Mouse (Mus musculus): ENCODE measurements around the gene Ltbp4. TPM values are rescaled to one million over a fixed set of nuclear protein-coding genes. Genes with fewer than 3 reads are reported as not detected.

Gene Ltbp4
- polyA plus RNA-seq, 1 experiment from 2014 or later: 11.9 TPM

DNA sequence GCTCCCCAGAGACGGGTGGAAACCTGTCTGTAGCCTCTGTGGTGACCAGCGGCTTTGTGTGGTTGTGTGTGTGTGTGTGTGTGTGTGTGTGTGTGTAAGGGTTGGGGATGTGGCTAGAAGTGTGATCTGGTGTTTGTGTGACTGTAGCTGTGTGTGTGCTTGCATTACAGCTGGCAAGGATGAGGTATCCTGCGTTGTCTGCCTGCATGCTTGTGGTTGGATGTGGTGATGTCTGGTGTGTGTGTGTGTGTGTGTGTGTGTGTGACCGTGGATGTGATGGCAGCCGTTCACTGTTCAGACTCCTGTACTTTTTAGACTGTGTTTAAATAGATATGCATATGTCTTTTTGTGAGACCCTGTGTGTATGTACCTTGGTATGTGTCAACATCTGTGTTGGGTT is 77.7 kb downstream of the Ltbp4 start:
- Histone ChIP-seq H3K36me3 (ENCODE audit: control insufficient read depth, insufficient read depth, low read length) (no peaks in the 10 kb centered on the region; the same call in 1 of the 2 replicates), H3K4me3 (ENCODE audit: low read depth, low read length) (peak overlapping the region; percentile 84), H3K4me1 (replicated peaks; ENCODE audit: control insufficient read depth, insufficient read depth, low read length) (peaks cover 16% of the 10 kb centered on the region; the same call in 1 of the 2 replicates), H3K27ac (ENCODE audit: low read depth, low read length) (0 out of 2 replicates have a peak overlapping the region, but pooled peaks have one; percentile 76), H3K4me2 (ENCODE audit: low read depth, low read length, severe bottlenecking) (peak overlapping the region; percentile 83), H3K9ac (ENCODE audit: low read length) (peak overlapping the region; percentile 81), H3K27me3 (ENCODE audit: control insufficient read depth, insufficient read depth, low read length) (no peaks in the 10 kb centered on the region), H3K9me3 (ENCODE audit: control insufficient read depth, low read length) (no peaks in the 10 kb centered on the region)
- no peak for DNase-seq (ENCODE audit: low spot score)
- WGBS: 43% methylated on average over 5 of the region's 5 CpGs
- no peak for ATAC-seq (replicated peaks; ENCODE audit: low FRiP score)

DNA sequence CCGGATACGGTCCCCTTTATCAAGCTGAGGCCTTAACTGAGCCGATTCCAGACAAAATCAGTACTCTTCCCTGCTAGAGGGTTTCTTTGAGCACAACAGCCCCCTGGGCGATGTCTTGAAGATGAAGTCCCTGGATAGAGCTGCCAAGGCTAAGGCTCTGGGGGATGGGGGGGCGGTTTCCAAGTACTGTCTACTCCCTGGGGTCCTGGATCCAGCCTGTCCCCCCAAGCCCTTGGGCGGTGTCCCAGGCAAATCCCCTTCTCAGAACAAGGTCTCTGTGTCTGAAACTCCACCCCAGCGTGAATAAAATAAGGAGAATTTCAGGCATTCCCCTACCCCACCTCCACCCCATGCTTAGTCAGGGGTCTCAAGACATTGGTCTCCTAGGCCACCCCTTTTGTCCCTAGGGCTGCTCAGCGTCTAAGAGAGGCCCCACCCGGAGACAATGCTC is 78.2 kb downstream of the Ltbp4 start:
- peak; percentile 63 for DNase-seq (ENCODE audit: low spot score)
- ATAC-seq (replicated peaks; ENCODE audit: low FRiP score): peak; percentile 11; the same call in 1 of the 2 replicates
- H3K4me3 ChIP-seq (ENCODE audit: low read depth, low read length): peak overlapping the region; percentile 84

DNA sequence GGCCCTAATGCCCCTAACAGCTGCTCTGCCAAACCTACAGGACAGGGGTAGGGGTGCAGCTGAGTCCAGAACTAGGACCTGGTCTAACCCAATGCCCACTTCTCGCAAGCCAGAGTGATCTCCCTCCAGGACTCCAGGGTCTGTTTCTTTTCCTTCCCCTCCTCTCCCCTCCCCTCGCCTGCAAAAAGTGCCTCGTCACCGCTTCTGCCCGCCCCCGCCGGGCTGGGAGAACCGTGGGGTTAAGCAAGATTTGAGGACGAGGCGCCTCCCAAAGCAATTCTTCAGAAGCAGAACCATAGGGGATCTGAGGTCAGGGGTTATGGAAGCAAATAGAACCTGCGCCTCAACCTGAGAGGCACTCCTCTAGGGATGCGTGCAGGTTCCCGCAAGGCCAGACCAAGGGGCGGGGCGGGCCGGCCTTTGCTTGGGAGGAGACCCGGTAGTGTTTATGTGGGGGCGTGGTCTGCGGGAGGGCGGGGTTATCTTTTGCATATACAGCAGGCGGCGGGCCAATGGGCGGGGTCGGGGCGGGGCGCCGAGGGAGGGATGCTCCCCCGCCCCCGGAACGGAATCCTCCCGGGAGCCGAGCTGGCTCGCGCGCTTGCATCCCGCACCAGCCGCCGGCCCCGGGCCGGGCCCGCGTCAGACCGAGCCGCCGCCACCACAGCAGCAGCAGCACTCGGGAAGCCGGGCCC is 79.1 kb downstream of the Ltbp4 start, which contains the start of gene Numbl:
Gene Numbl (plus strand): TSS at position 229 of the 695 bp plus-strand sequence.
- H3K4me2 ChIP-seq (ENCODE audit: low read depth, low read length, severe bottlenecking): peak within 1 kb of the TSS; percentile 83
- DNase-seq (ENCODE audit: low spot score): peak; percentile 99
- under 1% methylated on average over 34 of the region's 47 CpGs for whole genome bisulfite sequencing
- H3K36me3 ChIP-seq (ENCODE audit: control insufficient read depth, insufficient read depth, low read length): no peaks in the 10 kb centered on the region; the same call in 1 of the 2 replicates
- no peaks in the 10 kb centered on the region for H3K9me3 ChIP-seq (ENCODE audit: control insufficient read depth, low read length)
- H3K27ac ChIP-seq (ENCODE audit: low read depth, low read length): peak within 1 kb of the TSS; percentile 76
- peak; percentile 87 for ATAC-seq (replicated peaks; ENCODE audit: low FRiP score)
- peaks cover 16% of the 10 kb centered on the region; the same call in 1 of the 2 replicates for H3K4me1 ChIP-seq (replicated peaks; ENCODE audit: control insufficient read depth, insufficient read depth, low read length)
- H3K4me3 ChIP-seq (ENCODE audit: low read depth, low read length): peak within 1 kb of the TSS; percentile 84
- no peaks in the 10 kb centered on the region for H3K27me3 ChIP-seq (ENCODE audit: control insufficient read depth, insufficient read depth, low read length)
- peak within 1 kb of the TSS; percentile 81 for H3K9ac ChIP-seq (ENCODE audit: low read length)

More for the DNA sequence above, 78.2 kb downstream of the Ltbp4 start:
- Histone ChIP-seq H3K27me3 (ENCODE audit: control insufficient read depth, insufficient read depth, low read length) (no peaks in the 10 kb centered on the region), H3K36me3 (ENCODE audit: control insufficient read depth, insufficient read depth, low read length) (no peaks in the 10 kb centered on the region; the same call in 1 of the 2 replicates), H3K4me2 (ENCODE audit: low read depth, low read length, severe bottlenecking) (peak overlapping the region; percentile 83), H3K9me3 (ENCODE audit: control insufficient read depth, low read length) (no peaks in the 10 kb centered on the region), H3K4me1 (replicated peaks; ENCODE audit: control insufficient read depth, insufficient read depth, low read length) (peaks cover 16% of the 10 kb centered on the region; the same call in 1 of the 2 replicates), H3K9ac (ENCODE audit: low read length) (peak overlapping the region; percentile 81), H3K27ac (ENCODE audit: low read depth, low read length) (peak overlapping the region; percentile 76)
- 2% methylated on average over 9 of the region's 9 CpGs for WGBS

- ATAC-seq (replicated peaks; ENCODE audit: low FRiP score) (no peak; the same call in 1 of the 2 replicates), DNase-seq (ENCODE audit: low spot score) (peak; percentile 81)
- Histone ChIP-seq H3K27me3 (ENCODE audit: control insufficient read depth, insufficient read depth, low read length) (no peaks in the 10 kb centered on the region), H3K9me3 (ENCODE audit: control insufficient read depth, low read length) (no peaks in the 10 kb centered on the region), H3K27ac (ENCODE audit: low read depth, low read length) (peak overlapping the region; percentile 58), H3K4me3 (ENCODE audit: low read depth, low read length) (peak overlapping the region; percentile 84; the same call in 1 of the 2 replicates), H3K4me2 (ENCODE audit: low read depth, low read length, severe bottlenecking) (peak overlapping the region; percentile 83), H3K4me1 (replicated peaks; ENCODE audit: control insufficient read depth, insufficient read depth, low read length) (peaks cover 16% of the 10 kb centered on the region; the same call in 1 of the 2 replicates), H3K36me3 (ENCODE audit: control insufficient read depth, insufficient read depth, low read length) (no peaks in the 10 kb centered on the region; the same call in 1 of the 2 replicates), H3K9ac (ENCODE audit: low read length) (peak overlapping the region; percentile 14)
- 0% methylated on average over 5 of the region's 6 CpGs for WGBS
These were observed 79.7 kb downstream of the Ltbp4 start for GRCm38 (mm10) chr7:27257852-27258204.

GRCm38 (mm10) chr7:27257046-27257851 is 80.2 kb downstream of the Ltbp4 start:
- Histone ChIP-seq H3K4me2 (ENCODE audit: low read depth, low read length, severe bottlenecking) (peak overlapping the region; percentile 83), H3K9me3 (ENCODE audit: control insufficient read depth, low read length) (no peaks in the 10 kb centered on the region), H3K27me3 (ENCODE audit: control insufficient read depth, insufficient read depth, low read length) (no peaks in the 10 kb centered on the region), H3K4me3 (ENCODE audit: low read depth, low read length) (peak overlapping the region; percentile 8; the same call in 1 of the 2 replicates), H3K4me1 (replicated peaks; ENCODE audit: control insufficient read depth, insufficient read depth, low read length) (peaks cover 16% of the 10 kb centered on the region; the same call in 1 of the 2 replicates), H3K9ac (ENCODE audit: low read length) (peak overlapping the region; percentile 14), H3K36me3 (ENCODE audit: control insufficient read depth, insufficient read depth, low read length) (no peaks in the 10 kb centered on the region), H3K27ac (ENCODE audit: low read depth, low read length) (peak overlapping the region; percentile 58)
- DNase-seq (ENCODE audit: low spot score) (peak; percentile 65), ATAC-seq (replicated peaks; ENCODE audit: low FRiP score) (peak; percentile 34)
- WGBS: 15% methylated on average over 27 of the region's 27 CpGs

DNA sequence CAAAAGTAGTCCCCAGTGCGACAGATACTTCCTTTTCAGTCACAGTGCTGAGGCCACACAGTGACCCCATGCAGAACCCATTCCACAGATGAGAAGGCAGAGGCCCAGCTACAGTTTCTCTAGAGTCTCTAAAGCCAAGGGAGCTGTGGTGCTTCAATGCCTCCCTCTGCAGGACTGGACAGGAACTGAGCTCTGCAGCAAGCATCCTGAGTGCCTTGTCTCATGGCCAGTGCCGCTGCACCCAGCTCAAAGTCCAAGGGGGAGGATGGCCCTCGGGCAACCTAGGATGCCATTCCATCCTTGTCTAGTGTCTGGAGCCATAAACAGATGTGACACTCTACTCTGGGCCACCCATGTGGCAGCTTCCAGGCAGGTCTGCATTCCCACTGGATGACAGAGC is 81.8 kb downstream of the Ltbp4 start:
- no peak overlapping the region for H3K9ac ChIP-seq (ENCODE audit: low read length)

More for the DNA sequence above, 81.8 kb downstream of the Ltbp4 start:
- Histone ChIP-seq H3K4me1 (replicated peaks; ENCODE audit: control insufficient read depth, insufficient read depth, low read length) (peaks cover 15% of the 10 kb centered on the region; the same call in 1 of the 2 replicates), H3K4me2 (ENCODE audit: low read depth, low read length, severe bottlenecking) (no peak overlapping the region), H3K4me3 (ENCODE audit: low read depth, low read length) (no peak overlapping the region), H3K9me3 (ENCODE audit: control insufficient read depth, low read length) (no peaks in the 10 kb centered on the region), H3K27ac (ENCODE audit: low read depth, low read length) (no peak overlapping the region), H3K36me3 (ENCODE audit: control insufficient read depth, insufficient read depth, low read length) (no peaks in the 10 kb centered on the region), H3K27me3 (ENCODE audit: control insufficient read depth, insufficient read depth, low read length) (no peaks in the 10 kb centered on the region)
- 84% methylated on average over 3 of the region's 3 CpGs for whole genome bisulfite sequencing
- no peak for DNase-seq (ENCODE audit: low spot score)
- no peak for ATAC-seq (replicated peaks; ENCODE audit: low FRiP score)

Other genes with a start within 250 kb of the Ltbp4 start
- not detected in 2 replicates for gene Cyp2f2, start 217.8 kb downstream of the Ltbp4 start, polyA plus RNA-seq (2014; fragmentation: Nextera tagmentation; extraction: Ambion mirVana)
- 0.27 TPM in 1 of 2 replicates, not detected in the other for gene Cyp2t4, start 184.0 kb downstream of the Ltbp4 start, polyA plus RNA-seq (2014; fragmentation: Nextera tagmentation; extraction: Ambion mirVana)
- gene Egln2, start 170.9 kb downstream of the Ltbp4 start, polyA plus RNA-seq (2014; fragmentation: Nextera tagmentation; extraction: Ambion mirVana): 60.7 and 70.2 TPM in 2 replicates
- 52.3 and 52.5 TPM in 2 replicates for gene Rab4b, start 158.8 kb downstream of the Ltbp4 start, polyA plus RNA-seq (2014; fragmentation: Nextera tagmentation; extraction: Ambion mirVana)
- gene Gm21983, start 156.6 kb downstream of the Ltbp4 start, polyA plus RNA-seq (2014; fragmentation: Nextera tagmentation; extraction: Ambion mirVana): 0.98 TPM in 1 of 2 replicates, not detected in the other
- gene Mia, start 156.5 kb downstream of the Ltbp4 start, polyA plus RNA-seq (2014; fragmentation: Nextera tagmentation; extraction: Ambion mirVana): 1.6 and 2.4 TPM in 2 replicates
- gene BC024978, start 141.9 kb downstream of the Ltbp4 start, polyA plus RNA-seq (2014; fragmentation: Nextera tagmentation; extraction: Ambion mirVana): 4.5 and 5.3 TPM in 2 replicates
- 369 and 390 TPM in 2 replicates for gene Snrpa, start 141.4 kb downstream of the Ltbp4 start, polyA plus RNA-seq (2014; fragmentation: Nextera tagmentation; extraction: Ambion mirVana)
- gene Itpkc, start 109.0 kb downstream of the Ltbp4 start, polyA plus RNA-seq (2014; fragmentation: Nextera tagmentation; extraction: Ambion mirVana): 6.6 and 8.1 TPM in 2 replicates
- 15.1 and 18.1 TPM in 2 replicates for gene Coq8b, start 104.7 kb downstream of the Ltbp4 start, polyA plus RNA-seq (2014; fragmentation: Nextera tagmentation; extraction: Ambion mirVana)
- gene Numbl, start 79.3 kb downstream of the Ltbp4 start, polyA plus RNA-seq (2014; fragmentation: Nextera tagmentation; extraction: Ambion mirVana): 19.1 and 20.1 TPM in 2 replicates
- 64.3 and 67.6 TPM in 2 replicates for gene Shkbp1, start 18.3 kb upstream of the Ltbp4 start, polyA plus RNA-seq (2014; fragmentation: Nextera tagmentation; extraction: Ambion mirVana)
- not detected in 2 replicates for gene Gm20479, start 19.7 kb upstream of the Ltbp4 start, polyA plus RNA-seq (2014; fragmentation: Nextera tagmentation; extraction: Ambion mirVana)
- 0.19 and 0.28 TPM in 2 replicates for gene Sptbn4, start 110.0 kb upstream of the Ltbp4 start, polyA plus RNA-seq (2014; fragmentation: Nextera tagmentation; extraction: Ambion mirVana)
- 34.4 and 38.0 TPM in 2 replicates for gene Blvrb, start 110.3 kb upstream of the Ltbp4 start, polyA plus RNA-seq (2014; fragmentation: Nextera tagmentation; extraction: Ambion mirVana)
- gene Sertad3, start 136.1 kb upstream of the Ltbp4 start, polyA plus RNA-seq (2014; fragmentation: Nextera tagmentation; extraction: Ambion mirVana): 23.0 and 23.4 TPM in 2 replicates
- gene Sertad1, start 149.2 kb upstream of the Ltbp4 start, polyA plus RNA-seq (2014; fragmentation: Nextera tagmentation; extraction: Ambion mirVana): 16.3 and 18.2 TPM in 2 replicates
- gene Prx, start 161.6 kb upstream of the Ltbp4 start, polyA plus RNA-seq (2014; fragmentation: Nextera tagmentation; extraction: Ambion mirVana): 1.2 and 1.3 TPM in 2 replicates
- 0.52 and 0.93 TPM in 2 replicates for gene Hipk4, start 185.6 kb upstream of the Ltbp4 start, polyA plus RNA-seq (2014; fragmentation: Nextera tagmentation; extraction: Ambion mirVana)
- 52.1 and 56.4 TPM in 2 replicates for gene Pld3, start 215.5 kb upstream of the Ltbp4 start, polyA plus RNA-seq (2014; fragmentation: Nextera tagmentation; extraction: Ambion mirVana)
- 34.0 and 34.1 TPM in 2 replicates for gene 2310022A10Rik, start 215.5 kb upstream of the Ltbp4 start, polyA plus RNA-seq (2014; fragmentation: Nextera tagmentation; extraction: Ambion mirVana)

Measured in forebrain, embryonic 11.5 days (tissue).